Mouse (Mus musculus): ENCODE results near the gene Fa2h. TPM values are rescaled to one million over a fixed set of nuclear protein-coding genes. Genes with fewer than 3 reads are reported as not detected.

Fa2h gene
- polyA plus RNA-seq, 1 experiment from 2014 or later: 0.17 TPM

GRCm38 (mm10) chr8:111343225-111343624, 50.4 kb downstream of the Fa2h start:
- Histone ChIP-seq H3K27ac (ENCODE audit: low read length) (no peak overlapping the region), H3K4me3 (ENCODE audit: low read length) (no peak overlapping the region), H3K9ac (ENCODE audit: low read length) (no peak overlapping the region), H3K36me3 (ENCODE audit: control insufficient read depth, insufficient read depth) (no peaks in the 10 kb centered on the region), H3K4me1 (ENCODE audit: control insufficient read depth, insufficient read depth, low read length) (peaks cover 2% of the 10 kb centered on the region), H3K4me2 (ENCODE audit: low read depth, low read length) (no peak overlapping the region), H3K9me3 (replicated peaks; ENCODE audit: control insufficient read depth, low read length) (no peaks in the 10 kb centered on the region), H3K27me3 (ENCODE audit: control insufficient read depth, insufficient read depth, low read length) (no peaks in the 10 kb centered on the region)
- ATAC-seq (replicated peaks; ENCODE audit: extremely low read depth, insufficient read depth, low FRiP score): no peak
- WGBS: 8% methylated on average over 5 of the region's 5 CpGs

GRCm38 (mm10) chr8:111340186-111340585, 53.4 kb downstream of the Fa2h start:
- no peak for ATAC-seq (replicated peaks; ENCODE audit: extremely low read depth, insufficient read depth, low FRiP score)
- 55% methylated on average over 3 of the region's 3 CpGs for WGBS

GRCm38 (mm10) chr8:111338370-111339208, 55.0 kb downstream of the Fa2h start:
- H3K4me1 ChIP-seq (ENCODE audit: control insufficient read depth, insufficient read depth, low read length): peaks cover 7% of the 10 kb centered on the region
- H3K9me3 ChIP-seq (replicated peaks; ENCODE audit: control insufficient read depth, low read length): no peaks in the 10 kb centered on the region
- H3K4me2 ChIP-seq (ENCODE audit: low read depth, low read length): peak overlapping the region; percentile 97
- WGBS: 31% methylated on average over 12 of the region's 12 CpGs
- peak overlapping the region; percentile 72 for H3K9ac ChIP-seq (ENCODE audit: low read length)
- no peaks in the 10 kb centered on the region for H3K36me3 ChIP-seq (ENCODE audit: control insufficient read depth, insufficient read depth)
- no peaks in the 10 kb centered on the region; the same call in 1 of the 2 replicates for H3K27me3 ChIP-seq (ENCODE audit: control insufficient read depth, insufficient read depth, low read length)
- peak overlapping the region; percentile 71 for H3K27ac ChIP-seq (ENCODE audit: low read length)
- peak overlapping the region; percentile 76 for H3K4me3 ChIP-seq (ENCODE audit: low read length)
- no peak for ATAC-seq (replicated peaks; ENCODE audit: extremely low read depth, insufficient read depth, low FRiP score)

More at GRCm38 (mm10) chr8:111340186-111340585, 53.4 kb downstream of the Fa2h start:
- H3K36me3 ChIP-seq (ENCODE audit: control insufficient read depth, insufficient read depth): no peaks in the 10 kb centered on the region
- H3K4me1 ChIP-seq (ENCODE audit: control insufficient read depth, insufficient read depth, low read length): peaks cover 7% of the 10 kb centered on the region
- no peak overlapping the region for H3K27ac ChIP-seq (ENCODE audit: low read length)
- no peak overlapping the region for H3K4me2 ChIP-seq (ENCODE audit: low read depth, low read length)
- H3K27me3 ChIP-seq (ENCODE audit: control insufficient read depth, insufficient read depth, low read length): no peaks in the 10 kb centered on the region; the same call in 1 of the 2 replicates
- no peak overlapping the region for H3K9ac ChIP-seq (ENCODE audit: low read length)
- H3K9me3 ChIP-seq (replicated peaks; ENCODE audit: control insufficient read depth, low read length): no peaks in the 10 kb centered on the region
- H3K4me3 ChIP-seq (ENCODE audit: low read length): no peak overlapping the region

- Histone ChIP-seq H3K4me1 (ENCODE audit: control insufficient read depth, insufficient read depth, low read length) (peaks cover 7% of the 10 kb centered on the region), H3K27me3 (ENCODE audit: control insufficient read depth, insufficient read depth, low read length) (no peaks in the 10 kb centered on the region; the same call in 1 of the 2 replicates), H3K9me3 (replicated peaks; ENCODE audit: control insufficient read depth, low read length) (no peaks in the 10 kb centered on the region), H3K4me3 (ENCODE audit: low read length) (peak within 1 kb of the TSS; percentile 76), H3K4me2 (ENCODE audit: low read depth, low read length) (peak within 1 kb of the TSS; percentile 97), H3K9ac (ENCODE audit: low read length) (peak within 1 kb of the TSS; percentile 72), H3K27ac (ENCODE audit: low read length) (peak within 1 kb of the TSS; percentile 71), H3K36me3 (ENCODE audit: control insufficient read depth, insufficient read depth) (no peaks in the 10 kb centered on the region)
- WGBS: 0% methylated on average over 29 of the region's 29 CpGs
- ATAC-seq (replicated peaks; ENCODE audit: extremely low read depth, insufficient read depth, low FRiP score): no peak; the same call in 1 of the 2 replicates
Observed at GRCm38 (mm10) chr8:111337890-111338347, 55.7 kb downstream of the Fa2h start, which contains the start of gene Mlkl. Gene Mlkl (minus strand): TSS chr8:111338177.

- Histone ChIP-seq H3K4me2 (ENCODE audit: low read depth, low read length) (peak overlapping the region; percentile 97), H3K9ac (ENCODE audit: low read length) (peak overlapping the region; percentile 72), H3K36me3 (ENCODE audit: control insufficient read depth, insufficient read depth) (no peaks in the 10 kb centered on the region), H3K9me3 (replicated peaks; ENCODE audit: control insufficient read depth, low read length) (no peaks in the 10 kb centered on the region), H3K4me1 (ENCODE audit: control insufficient read depth, insufficient read depth, low read length) (peaks cover 7% of the 10 kb centered on the region), H3K4me3 (ENCODE audit: low read length) (peak overlapping the region; percentile 76), H3K27ac (ENCODE audit: low read length) (peak overlapping the region; percentile 71), H3K27me3 (ENCODE audit: control insufficient read depth, insufficient read depth, low read length) (no peaks in the 10 kb centered on the region; the same call in 1 of the 2 replicates)
- 24% methylated on average over 17 of the region's 17 CpGs for WGBS
- no peak for ATAC-seq (replicated peaks; ENCODE audit: extremely low read depth, insufficient read depth, low FRiP score)
Observed at GRCm38 (mm10) chr8:111337311-111337889, 56.2 kb downstream of the Fa2h start.

- no peaks in the 10 kb centered on the region for H3K9me3 ChIP-seq (replicated peaks; ENCODE audit: control insufficient read depth, low read length)
- no peaks in the 10 kb centered on the region for H3K36me3 ChIP-seq (ENCODE audit: control insufficient read depth, insufficient read depth)
- H3K27me3 ChIP-seq (ENCODE audit: control insufficient read depth, insufficient read depth, low read length): no peaks in the 10 kb centered on the region; the same call in 1 of the 2 replicates
- peak overlapping the region; percentile 97; the same call in 1 of the 2 replicates for H3K4me2 ChIP-seq (ENCODE audit: low read depth, low read length)
- WGBS: 86% methylated on average over 4 of the region's 4 CpGs
- no peak overlapping the region for H3K4me3 ChIP-seq (ENCODE audit: low read length)
- ATAC-seq (replicated peaks; ENCODE audit: extremely low read depth, insufficient read depth, low FRiP score): no peak
- H3K9ac ChIP-seq (ENCODE audit: low read length): no peak overlapping the region
- H3K27ac ChIP-seq (ENCODE audit: low read length): no peak overlapping the region
- H3K4me1 ChIP-seq (ENCODE audit: control insufficient read depth, insufficient read depth, low read length): peaks cover 7% of the 10 kb centered on the region
Observed at GRCm38 (mm10) chr8:111336692-111337091, 56.9 kb downstream of the Fa2h start.

GRCm38 (mm10) chr8:111325222-111325790, 68.3 kb downstream of the Fa2h start:
- H3K9ac ChIP-seq (ENCODE audit: low read length): no peak overlapping the region
- H3K27ac ChIP-seq (ENCODE audit: low read length): no peak overlapping the region
- H3K4me1 ChIP-seq (ENCODE audit: control insufficient read depth, insufficient read depth, low read length): no peaks in the 10 kb centered on the region
- no peaks in the 10 kb centered on the region for H3K27me3 ChIP-seq (ENCODE audit: control insufficient read depth, insufficient read depth, low read length)
- H3K4me2 ChIP-seq (ENCODE audit: low read depth, low read length): no peak overlapping the region
- ATAC-seq (replicated peaks; ENCODE audit: extremely low read depth, insufficient read depth, low FRiP score): no peak
- no peaks in the 10 kb centered on the region; the same call in 1 of the 2 replicates for H3K9me3 ChIP-seq (replicated peaks; ENCODE audit: control insufficient read depth, low read length)
- H3K4me3 ChIP-seq (ENCODE audit: low read length): no peak overlapping the region
- H3K36me3 ChIP-seq (ENCODE audit: control insufficient read depth, insufficient read depth): no peaks in the 10 kb centered on the region
- 74% methylated on average over 6 of the region's 6 CpGs for WGBS

- Histone ChIP-seq H3K9ac (ENCODE audit: low read length) (no peak overlapping the region), H3K4me3 (ENCODE audit: low read length) (no peak overlapping the region), H3K4me2 (ENCODE audit: low read depth, low read length) (no peak overlapping the region), H3K9me3 (replicated peaks; ENCODE audit: control insufficient read depth, low read length) (no peaks in the 10 kb centered on the region), H3K36me3 (ENCODE audit: control insufficient read depth, insufficient read depth) (no peaks in the 10 kb centered on the region), H3K27ac (ENCODE audit: low read length) (no peak overlapping the region), H3K27me3 (ENCODE audit: control insufficient read depth, insufficient read depth, low read length) (no peaks in the 10 kb centered on the region), H3K4me1 (ENCODE audit: control insufficient read depth, insufficient read depth, low read length) (no peaks in the 10 kb centered on the region)
- no peak for ATAC-seq (replicated peaks; ENCODE audit: extremely low read depth, insufficient read depth, low FRiP score)
- WGBS: 83% methylated on average over 12 of the region's 12 CpGs
Observed at GRCm38 (mm10) chr8:111314729-111315128, 78.9 kb downstream of the Fa2h start.

Data from heart, embryonic 16.5 days (tissue).